Mouse (Mus musculus) cerebellum, adult 11 months (tissue): ENCODE results near the gene Selenbp2.
"Not testable (repeated sequence)": the region's sequence is repeated elsewhere in the genome, so short reads cannot be mapped to it uniquely, and the experiment has no call there.

Experiments used
- DNase-seq: peaks from one replicate; pipeline ENCODE4 v3.0.0; 2022

Selenbp2 gene

DNA sequence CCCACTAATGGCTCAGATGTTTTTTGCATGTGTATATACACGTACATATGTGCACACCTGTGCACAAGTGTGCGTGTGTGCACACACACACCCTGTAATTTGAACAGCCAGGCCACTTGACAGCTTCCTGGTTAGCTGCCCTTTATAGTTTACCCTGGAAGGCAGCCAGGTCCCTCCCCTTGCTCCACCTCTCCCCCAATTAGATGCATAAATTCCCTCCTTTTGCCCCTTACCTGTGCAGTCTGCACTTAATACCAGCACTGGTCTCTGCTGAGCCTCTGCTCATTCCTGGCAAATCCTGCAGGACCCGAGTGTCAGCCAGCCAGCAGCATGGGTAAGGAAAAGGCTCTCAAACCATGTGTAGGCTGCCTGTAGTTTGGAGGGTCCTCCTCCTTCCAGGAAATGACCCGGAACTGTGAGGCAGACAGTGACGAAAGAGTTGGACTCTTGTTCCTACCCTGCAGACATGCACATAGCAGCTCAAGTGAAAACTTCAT, at the start of gene Selenbp2:
Gene Selenbp2 (plus strand): TSS at position 228 of the 497 bp plus-strand sequence.
- DNase-seq, result no peak

DNA sequence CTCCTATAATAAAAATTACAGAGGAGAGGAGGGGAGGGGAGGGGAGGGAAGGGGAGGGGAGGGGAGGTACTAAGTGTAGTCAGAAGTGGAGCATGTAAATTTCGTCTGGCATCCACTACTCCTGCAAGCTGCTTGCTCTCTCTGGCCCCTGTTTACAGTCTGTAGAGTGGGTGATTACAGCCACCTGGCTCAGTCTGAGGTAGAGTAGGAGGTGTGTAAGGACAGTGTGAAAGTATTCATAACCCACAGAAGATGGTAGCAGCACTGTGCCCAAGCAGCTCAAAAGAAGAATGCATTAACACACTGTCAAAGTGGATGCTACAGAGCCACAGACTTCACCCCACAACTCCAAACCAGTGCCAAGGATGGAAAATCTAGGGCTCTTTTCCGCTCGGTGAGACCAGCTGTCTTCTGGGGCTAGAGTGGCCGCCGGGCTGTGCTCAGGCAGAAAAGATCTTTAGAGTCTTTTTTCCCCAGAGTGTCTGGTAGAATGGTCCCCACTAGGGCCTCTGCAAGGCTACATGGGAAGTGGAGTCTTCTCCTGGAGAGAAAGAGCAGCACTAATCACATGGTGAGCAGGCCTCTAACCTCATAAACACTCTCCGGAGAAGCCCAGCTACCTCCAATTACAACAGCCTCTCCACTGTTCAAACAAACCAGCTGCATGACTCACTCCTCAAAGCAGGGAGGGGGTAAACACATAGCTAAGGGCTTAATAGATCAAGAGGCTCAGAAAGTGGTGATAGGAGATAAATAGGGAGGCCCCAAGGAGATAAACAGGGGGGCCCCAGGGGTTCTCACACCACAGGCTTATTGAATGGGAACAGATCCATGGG, 44.4 kb upstream of the Selenbp2 start:
- no peak for DNase-seq

- DNase-seq, result no peak
Measured at GRCm38 (mm10) chr3:94650409-94650808, 42.9 kb upstream of the Selenbp2 start.

GRCm38 (mm10) chr3:94653967-94654366, 39.4 kb upstream of the Selenbp2 start:
- DNase-seq, result not testable (repeated sequence)

DNA sequence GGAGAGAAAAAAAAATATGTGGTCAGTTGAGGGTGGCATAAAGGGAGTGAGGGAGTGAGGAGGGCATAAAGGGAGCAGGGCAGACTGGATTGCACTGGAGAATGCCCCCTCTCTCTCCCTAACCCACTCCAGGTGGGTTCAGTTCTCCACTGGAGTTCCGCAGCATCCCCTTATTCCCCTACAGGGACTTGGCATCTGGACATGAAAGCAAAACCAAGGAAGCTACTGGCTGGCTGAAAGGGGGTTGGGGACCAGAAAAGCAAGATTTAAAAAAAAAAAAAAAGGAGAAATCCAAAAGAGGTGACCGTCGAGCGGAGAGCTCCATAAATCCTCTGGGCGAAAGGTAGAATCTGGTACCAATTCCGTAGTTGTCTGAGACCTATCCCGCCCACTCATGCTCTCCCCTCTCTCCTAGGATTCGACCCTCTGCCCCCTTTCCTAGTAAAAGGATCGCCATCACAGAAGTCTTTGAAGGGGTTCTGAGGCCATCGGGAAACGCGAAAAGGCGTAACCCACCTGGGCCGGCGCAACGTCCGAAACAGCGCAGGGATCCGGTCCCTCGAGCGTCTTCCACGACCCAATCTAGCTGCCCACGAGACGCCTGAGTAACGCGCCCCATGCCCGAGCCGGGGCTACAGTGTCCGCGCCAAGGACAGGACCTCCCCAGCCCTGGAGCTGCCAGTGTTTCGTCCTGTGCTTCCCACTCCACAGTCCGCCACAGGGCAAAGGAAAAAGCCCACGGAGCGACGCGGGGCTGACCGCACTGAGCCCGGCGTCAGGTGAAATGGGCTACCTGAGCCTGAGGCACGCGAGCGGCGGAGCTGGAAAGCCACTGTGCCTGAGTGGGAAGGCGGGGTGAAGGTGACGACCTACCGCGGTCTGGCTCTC, 35.3 kb upstream of the Selenbp2 start:
- DNase-seq, result not testable (repeated sequence)

GRCm38 (mm10) chr3:94658740-94659095, 34.6 kb upstream of the Selenbp2 start, which contains the start of gene Tuft1:
Gene Tuft1 (minus strand): TSS chr3:94658872.
- peak; percentile 62 for DNase-seq

GRCm38 (mm10) chr3:94659142-94659748, 34.1 kb upstream of the Selenbp2 start:
- not testable (repeated sequence) for DNase-seq

DNA sequence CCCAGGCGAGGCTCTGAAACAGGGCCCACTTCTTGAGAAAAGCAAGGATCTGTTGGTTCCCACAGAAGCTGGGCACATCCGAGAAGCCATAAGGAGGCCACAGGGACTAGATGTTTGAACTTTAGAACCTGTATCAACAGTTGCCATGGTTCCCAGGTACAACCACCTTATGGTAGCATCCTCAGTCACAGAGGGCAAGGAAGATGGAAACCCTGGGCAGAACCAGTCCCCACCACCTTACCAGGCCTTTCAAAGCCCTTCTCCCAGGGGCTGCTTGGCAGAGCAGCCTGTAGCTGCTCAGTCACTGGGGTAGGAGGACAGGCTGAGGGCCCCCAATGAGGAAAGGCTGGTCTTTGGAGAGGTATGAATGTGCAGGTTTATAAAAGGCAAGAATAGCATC, 32.5 kb upstream of the Selenbp2 start:
- not testable (repeated sequence) for DNase-seq

- DNase-seq, result not testable (repeated sequence)
Measured at GRCm38 (mm10) chr3:94665060-94665802, 28.1 kb upstream of the Selenbp2 start.

DNA sequence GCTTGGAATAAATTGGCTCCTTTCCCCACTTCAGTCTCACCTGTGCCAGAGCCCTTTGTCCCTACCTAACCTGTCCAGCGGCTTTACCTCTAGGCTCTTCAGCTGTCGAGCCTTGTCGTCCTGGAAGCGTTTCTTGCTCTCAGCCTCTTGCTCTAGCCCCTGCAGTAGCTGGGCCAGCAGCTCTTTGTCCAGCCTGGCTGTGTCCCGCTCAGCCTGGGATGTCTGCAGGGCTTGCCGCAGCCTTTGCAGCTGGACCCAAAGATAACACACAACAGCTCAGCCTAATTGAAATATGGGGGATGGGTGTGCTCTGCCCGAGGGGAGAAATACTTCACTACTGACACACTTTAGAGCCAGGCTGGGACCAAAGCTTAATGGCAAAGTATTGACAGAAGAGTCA, 27.5 kb upstream of the Selenbp2 start:
- DNase-seq, result not testable (repeated sequence)

DNA sequence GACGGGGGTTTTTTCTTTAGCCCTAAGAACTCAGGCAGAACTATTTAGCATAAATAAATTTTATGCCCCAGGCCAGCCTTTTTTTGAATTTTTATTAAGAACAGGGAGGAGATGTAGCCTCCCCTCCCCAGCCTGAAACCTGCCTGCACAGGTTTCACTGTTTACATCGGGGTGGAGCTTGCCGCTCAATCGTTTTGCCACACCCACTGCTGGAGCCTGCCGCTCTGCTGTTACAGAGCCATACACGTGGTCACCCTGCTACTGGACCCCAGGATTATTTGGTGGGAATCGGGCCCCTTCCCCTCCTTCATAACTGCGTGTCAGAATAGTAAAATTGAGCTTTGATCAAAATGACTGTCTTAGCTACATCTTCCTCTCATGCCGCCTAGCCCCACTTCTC, 18.3 kb upstream of the Selenbp2 start:
- not testable (repeated sequence) for DNase-seq

DNA sequence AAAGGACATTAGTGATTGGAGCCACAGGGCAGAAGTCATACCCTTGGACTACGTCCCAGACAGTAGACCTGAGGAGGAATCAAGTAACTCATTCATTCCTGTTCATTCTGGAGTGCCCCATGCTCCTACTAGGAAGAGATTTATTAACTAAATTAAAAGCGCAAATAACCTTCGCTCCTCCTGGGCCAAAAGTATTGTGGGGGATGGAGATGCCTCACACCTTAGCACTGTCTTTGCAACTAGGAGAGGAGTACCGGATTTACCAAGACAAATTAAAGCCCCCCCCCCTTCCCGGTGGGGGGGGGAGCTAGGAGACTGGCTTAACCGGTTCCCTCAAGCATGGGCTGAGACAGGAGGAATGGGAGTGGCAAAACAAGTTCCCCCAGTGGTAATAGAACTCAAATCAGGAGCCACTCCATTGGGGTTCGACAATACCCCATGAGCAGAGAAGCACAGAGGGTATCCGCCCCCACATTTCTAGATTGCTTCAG, 14.0 kb upstream of the Selenbp2 start:
- no peak for DNase-seq

DNA sequence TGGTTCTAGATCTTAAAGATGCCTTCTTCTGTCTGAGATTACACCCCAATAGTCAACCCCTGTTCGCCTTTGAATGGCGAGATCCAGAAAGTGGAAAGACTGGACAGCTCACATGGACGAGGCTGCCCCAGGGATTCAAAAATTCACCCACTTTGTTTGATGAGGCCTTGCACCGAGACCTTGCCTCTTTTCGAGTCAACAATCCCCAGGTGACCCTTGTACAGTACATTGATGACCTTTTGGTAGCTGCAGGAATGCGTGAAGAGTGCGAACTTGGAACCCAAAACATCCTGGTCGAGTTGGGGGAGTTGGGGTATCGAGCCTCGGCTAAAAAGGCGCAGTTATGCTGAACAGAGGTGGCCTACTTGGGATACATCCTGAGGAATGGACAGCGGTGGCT, 13.3 kb upstream of the Selenbp2 start:
- DNase-seq, result not testable (repeated sequence)

- DNase-seq, result no peak
Measured at GRCm38 (mm10) chr3:94680783-94681182, 12.6 kb upstream of the Selenbp2 start.

DNA sequence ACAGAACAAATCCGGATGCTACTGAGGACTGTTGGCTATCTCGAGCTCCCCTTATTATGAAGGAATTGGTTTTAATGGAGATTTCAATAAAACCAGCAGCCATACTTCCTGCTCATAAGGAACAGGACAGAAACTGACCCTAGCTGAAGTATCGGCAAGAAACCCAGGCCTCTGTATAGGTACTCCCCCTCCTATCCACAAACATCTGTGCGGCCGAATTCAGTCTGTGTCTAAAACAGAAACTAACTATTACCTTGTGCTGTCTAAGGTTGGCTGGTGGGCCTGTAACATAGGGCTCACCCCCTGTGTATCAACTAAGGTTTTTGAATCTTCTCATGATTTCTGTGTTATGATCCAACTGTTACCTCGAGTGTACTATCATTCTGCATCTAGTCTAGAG, 9.7 kb upstream of the Selenbp2 start:
- DNase-seq, result no peak

GRCm38 (mm10) chr3:94685989-94686772, 7.2 kb upstream of the Selenbp2 start:
- not testable (repeated sequence) for DNase-seq

- not testable (repeated sequence) for DNase-seq
Measured at GRCm38 (mm10) chr3:94688698-94689097, 4.7 kb upstream of the Selenbp2 start.

GRCm38 (mm10) chr3:94689195-94689594, 4.2 kb upstream of the Selenbp2 start:
- DNase-seq, result not testable (repeated sequence)

DNA sequence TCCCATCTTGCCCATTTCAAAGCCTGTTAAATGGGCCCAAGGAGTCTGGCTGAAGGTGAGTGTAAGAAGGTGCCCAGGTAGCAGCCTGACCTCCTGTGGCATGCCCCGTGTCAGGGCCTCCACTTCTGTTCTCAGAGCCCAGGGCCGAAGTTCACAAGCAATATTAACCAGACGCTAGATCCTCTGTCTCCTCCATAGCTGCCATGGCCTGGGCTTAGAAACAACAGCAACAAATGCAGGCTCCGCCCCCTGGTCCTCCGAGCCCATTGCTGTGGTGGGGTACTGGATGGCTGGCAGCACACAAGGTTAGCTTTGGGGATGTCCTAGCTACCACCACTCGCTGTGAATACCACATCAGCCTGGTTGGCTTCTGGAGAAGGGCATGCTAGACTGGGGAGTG, 3.2 kb upstream of the Selenbp2 start:
- not testable (repeated sequence) for DNase-seq

GRCm38 (mm10) chr3:94690616-94691247, 2.6 kb upstream of the Selenbp2 start:
- DNase-seq, result no peak

GRCm38 (mm10) chr3:94691694-94692093, 1.7 kb upstream of the Selenbp2 start:
- not testable (repeated sequence) for DNase-seq
